Mouse (Mus musculus) myocyte (in vitro differentiated cells): Measurements from ENCODE around the gene Atg2a. TPM values are rescaled to one million over a fixed set of nuclear protein-coding genes. Genes with fewer than 3 reads are reported as not detected.
A peak's percentile ranks its signal among the peaks of the same experiment; 100 is the strongest.

Experiments
- H3K27me3 ChIP-seq: one replicate; pipeline ENCODE4 v1.6.1; 2011; ENCODE audit not compliant: control insufficient read depth, insufficient read depth, insufficient read length
- H3K36me3 ChIP-seq: one replicate; pipeline ENCODE4 v1.6.1; 2011; ENCODE audit not compliant: control insufficient read depth, insufficient read depth
- H3K4me2 ChIP-seq: one replicate; pipeline ENCODE4 v1.6.1; 2011; ENCODE audit warnings: low read depth, control low read depth
- H3K4me3 ChIP-seq: one replicate; pipeline ENCODE4 v1.5.1; 2011; ENCODE audit warnings: mild to moderate bottlenecking, control low read depth, moderate library complexity
- H3K79me2 ChIP-seq: one replicate; pipeline ENCODE4 v1.6.1; 2011; ENCODE audit not compliant: control insufficient read depth, insufficient read depth
- H3ac ChIP-seq: one replicate; pipeline ENCODE4 v1.6.1; 2011; ENCODE audit not compliant: control insufficient read depth, insufficient read length
- CEBPB ChIP-seq: IDR thresholded peaks from 2 replicates; pipeline ENCODE4 v1.6.1; 2011; ENCODE audit warnings: mild to moderate bottlenecking, moderate library complexity; ENCODE audit not compliant: poor library complexity, insufficient read depth, severe bottlenecking
- E2F4 ChIP-seq: IDR thresholded peaks from one replicate; pipeline ENCODE4 v1.6.1; 2011; ENCODE audit warnings: mild to moderate bottlenecking, control low read depth, moderate library complexity; ENCODE audit not compliant: insufficient read depth
- MAX ChIP-seq: IDR thresholded peaks from one replicate; pipeline ENCODE4 v1.6.1; 2011; ENCODE audit warnings: low read depth, mild to moderate bottlenecking, control low read depth
- MYOD1 ChIP-seq, 3 experiments: IDR thresholded peaks; one replicate each; pipeline ENCODE4 v1.6.1; 2011; ENCODE audit warnings: control low read depth in 2 of 3, low read depth in 2 of 3, mild to moderate bottlenecking in 2 of 3, moderate library complexity in 1 of 3; ENCODE audit not compliant: insufficient read length in 2 of 3, control insufficient read depth in 1 of 3
- MYOG ChIP-seq, 3 experiments: IDR thresholded peaks; one replicate each; pipeline ENCODE4 v1.6.1; 2011; ENCODE audit warnings: control low read depth in 2 of 3, low read depth in 2 of 3, mild to moderate bottlenecking in 2 of 3; ENCODE audit not compliant: insufficient read length in 2 of 3, control insufficient read depth in 1 of 3, insufficient read depth in 1 of 3
- POLR2A ChIP-seq: IDR thresholded peaks from one replicate; pipeline ENCODE4 v1.6.1; 2011; ENCODE audit warnings: low read depth, mild to moderate bottlenecking, control low read depth, moderate library complexity; ENCODE audit not compliant: insufficient read length
- POLR2AphosphoS2 ChIP-seq: IDR thresholded peaks from one replicate; pipeline ENCODE4 v1.6.1; 2011; ENCODE audit warnings: low read depth, control low read depth; ENCODE audit not compliant: insufficient read length
- REST ChIP-seq: IDR thresholded peaks from one replicate; pipeline ENCODE4 v1.6.1; 2011; ENCODE audit warnings: mild to moderate bottlenecking, control low read depth, moderate library complexity; ENCODE audit not compliant: insufficient read depth, insufficient read length
- SRF ChIP-seq: IDR thresholded peaks from one replicate; pipeline ENCODE4 v1.6.1; 2011; ENCODE audit warnings: low read depth; ENCODE audit not compliant: control insufficient read depth, insufficient read length
- TCF12 ChIP-seq: IDR thresholded peaks from one replicate; pipeline ENCODE4 v1.6.1; 2011; ENCODE audit warnings: mild to moderate bottlenecking, control low read depth; ENCODE audit not compliant: poor library complexity, insufficient read depth, severe bottlenecking
- TCF3 ChIP-seq: IDR thresholded peaks from one replicate; pipeline ENCODE4 v1.6.1; 2011; ENCODE audit warnings: low read depth, control low read depth; ENCODE audit not compliant: insufficient read length
- USF1 ChIP-seq: IDR thresholded peaks from one replicate; pipeline ENCODE4 v1.6.1; 2011; ENCODE audit warnings: low read depth, mild to moderate bottlenecking, control low read depth, moderate library complexity
- polyA plus RNA-seq: library from polyadenylated mRNA; unstranded; fragments of >200 nt; fragmentation: generic; extraction: Trizol; gene quantifications from one replicate; pipeline ENCODE4 v1.2.1, GENCODE M21; 2012; ENCODE audit warnings: missing spikeins

Gene Atg2a
- polyA plus RNA-seq, 1 experiment = 15.2 TPM

DNA sequence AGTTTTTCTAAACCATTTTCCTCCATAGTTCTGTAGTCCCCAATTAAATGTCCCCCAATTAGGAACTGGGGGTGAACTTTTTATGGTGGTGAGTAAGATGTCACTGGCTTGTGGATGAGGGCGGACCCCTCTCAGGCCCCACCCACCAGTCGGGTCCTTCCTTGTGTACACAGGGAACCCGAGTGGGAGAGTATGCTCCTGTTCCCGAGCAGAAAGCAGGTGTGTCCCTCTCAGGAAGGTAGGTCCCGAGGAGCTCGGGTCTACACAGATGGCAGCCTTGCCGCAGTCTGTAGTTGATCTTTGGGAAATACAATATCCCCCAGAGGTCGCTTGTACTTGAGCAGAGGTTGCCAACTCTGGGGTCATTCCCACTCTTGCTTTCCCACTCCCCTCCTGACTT, 43.8 kb downstream of the Atg2a start:
- TF ChIP-seq POLR2A (no peak), SRF (no peak), REST (no peak), CEBPB (no peak), TCF3 (no peak), USF1 (no peak), POLR2AphosphoS2 (no peak), MAX (no peak), E2F4 (no peak), MYOD1 (IDR thresholded peaks at IDR 0.05; ENCODE audit: control insufficient read depth in 1 of 3, insufficient read length in 2 of 3, low read depth in 2 of 3) (no peak), MYOG (IDR thresholded peaks at IDR 0.05; ENCODE audit: control insufficient read depth in 1 of 3, insufficient read depth in 1 of 3, insufficient read length in 2 of 3, low read depth in 2 of 3) (no peak), TCF12 (no peak)
- H3K27me3 ChIP-seq = no peaks in the 10 kb centered on the region
- H3K4me2 ChIP-seq = no peak overlapping the region
- peaks cover 48% of the 10 kb centered on the region for H3K36me3 ChIP-seq
- H3ac ChIP-seq = no peak overlapping the region
- no peak overlapping the region for H3K4me3 ChIP-seq
- H3K79me2 ChIP-seq = peaks cover 92% of the 10 kb centered on the region

DNA sequence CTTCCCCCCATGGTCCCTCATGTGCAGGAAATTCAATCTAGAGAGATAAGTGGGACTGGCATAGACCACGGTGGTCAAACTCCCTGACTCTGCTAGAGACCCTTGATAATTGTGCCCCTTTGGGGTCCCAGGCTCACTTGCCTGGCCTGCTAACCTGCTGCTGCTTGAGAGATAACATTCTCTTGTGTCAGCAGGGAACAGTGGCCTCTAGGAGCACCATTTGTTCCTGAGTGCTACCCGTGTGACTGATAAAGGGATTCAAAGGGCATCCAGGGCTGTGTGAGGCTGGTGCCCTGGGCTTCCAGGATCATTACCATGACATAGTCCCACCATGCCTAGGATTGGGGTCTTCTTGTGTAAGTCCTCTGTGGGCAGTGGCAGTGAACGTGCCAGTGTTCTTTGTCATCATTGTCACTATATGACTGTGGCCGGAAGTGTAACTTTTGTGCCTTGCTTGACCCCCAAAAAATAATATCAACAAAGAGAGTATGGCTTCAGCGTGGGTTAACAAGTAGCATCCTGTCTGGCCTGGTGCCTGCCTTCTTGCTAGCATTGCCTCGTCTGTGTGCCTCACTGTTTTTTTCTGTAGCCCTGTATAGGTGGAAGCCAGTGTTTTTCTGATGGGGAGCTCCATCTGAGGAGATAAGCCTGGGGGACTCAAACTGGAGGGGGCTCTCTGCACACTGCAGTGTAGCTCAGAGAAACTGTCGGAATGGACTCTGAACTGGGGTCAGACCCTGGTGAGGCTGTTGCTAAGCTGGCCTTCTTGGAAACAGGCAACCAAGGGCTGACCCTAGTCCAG, 44.4 kb downstream of the Atg2a start:
- Histone ChIP-seq H3K36me3 (peaks cover 42% of the 10 kb centered on the region), H3K4me2 (no peak overlapping the region), H3K4me3 (no peak overlapping the region), H3K27me3 (no peaks in the 10 kb centered on the region), H3ac (no peak overlapping the region), H3K79me2 (peaks cover 88% of the 10 kb centered on the region)
- TF ChIP-seq POLR2AphosphoS2 = peak; percentile 36
- no peak for TF ChIP-seq USF1
- TF ChIP-seq MYOG (IDR thresholded peaks at IDR 0.05; ENCODE audit: control insufficient read depth in 1 of 3, insufficient read depth in 1 of 3, insufficient read length in 2 of 3, low read depth in 2 of 3) = peak in 1 of 3 experiments; percentile 7

DNA sequence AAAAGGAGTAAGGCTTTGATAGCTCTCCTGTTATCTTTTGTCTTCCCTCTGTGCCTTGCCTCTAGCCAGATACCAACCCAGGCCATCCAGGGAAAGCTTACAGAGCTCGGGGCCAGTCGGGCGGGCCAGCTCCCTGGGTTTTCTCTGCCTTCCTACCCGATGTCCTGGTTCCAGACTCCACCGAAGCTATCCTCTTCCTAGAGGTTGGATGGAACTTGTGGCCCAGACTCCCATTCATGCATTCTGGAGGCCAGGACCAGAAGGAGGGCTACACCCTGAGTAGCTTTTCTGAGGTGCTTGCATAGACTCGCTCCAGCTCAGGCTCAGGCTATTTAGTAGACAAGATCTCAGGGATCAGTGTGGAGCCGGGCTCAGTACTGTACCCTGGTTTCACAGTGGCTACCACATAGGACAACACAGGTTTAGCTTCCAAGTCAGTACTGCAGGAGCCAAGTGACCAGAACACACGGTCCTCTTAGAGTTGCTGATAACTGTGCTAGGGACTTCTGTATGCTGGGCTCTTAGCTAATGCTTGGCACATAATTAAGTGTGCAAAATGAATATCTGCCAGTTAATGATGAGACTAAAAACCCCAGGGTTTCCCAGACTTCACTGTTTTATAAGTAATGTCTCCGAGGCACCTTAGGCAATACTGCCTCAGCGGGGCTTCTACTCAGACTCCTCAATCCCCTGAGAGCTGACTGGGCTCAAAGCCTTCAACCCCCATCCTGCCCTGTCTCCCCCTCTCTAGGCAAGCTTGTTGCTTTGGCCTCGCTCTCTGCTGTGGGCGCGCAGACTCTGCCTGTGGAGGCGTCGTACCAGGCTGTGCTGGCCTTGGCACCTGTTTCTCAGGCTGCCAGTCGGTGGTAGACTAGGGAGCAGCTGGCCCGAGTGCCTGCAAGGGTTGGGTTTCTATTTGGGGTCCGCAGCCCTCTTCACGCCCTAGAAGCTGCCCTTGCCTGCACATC, 45.2 kb downstream of the Atg2a start:
- Histone ChIP-seq H3K27me3 (no peaks in the 10 kb centered on the region), H3K4me2 (peak overlapping the region; percentile 26), H3K4me3 (no peak overlapping the region), H3K36me3 (peaks cover 36% of the 10 kb centered on the region), H3ac (no peak overlapping the region), H3K79me2 (peaks cover 86% of the 10 kb centered on the region)
- TF ChIP-seq POLR2AphosphoS2 = no peak
- peak; percentile 45 to 99 (median 98) for TF ChIP-seq MYOD1 (IDR thresholded peaks at IDR 0.05; ENCODE audit: control insufficient read depth in 1 of 3, insufficient read length in 2 of 3, low read depth in 2 of 3)
- peak; percentile 24 for TF ChIP-seq POLR2A
- peak; percentile 84 for TF ChIP-seq TCF12
- TF ChIP-seq TCF3 = peak; percentile 92
- TF ChIP-seq MYOG (IDR thresholded peaks at IDR 0.05; ENCODE audit: control insufficient read depth in 1 of 3, insufficient read depth in 1 of 3, insufficient read length in 2 of 3, low read depth in 2 of 3) = peak; percentile 86 to 99 (median 99)

DNA sequence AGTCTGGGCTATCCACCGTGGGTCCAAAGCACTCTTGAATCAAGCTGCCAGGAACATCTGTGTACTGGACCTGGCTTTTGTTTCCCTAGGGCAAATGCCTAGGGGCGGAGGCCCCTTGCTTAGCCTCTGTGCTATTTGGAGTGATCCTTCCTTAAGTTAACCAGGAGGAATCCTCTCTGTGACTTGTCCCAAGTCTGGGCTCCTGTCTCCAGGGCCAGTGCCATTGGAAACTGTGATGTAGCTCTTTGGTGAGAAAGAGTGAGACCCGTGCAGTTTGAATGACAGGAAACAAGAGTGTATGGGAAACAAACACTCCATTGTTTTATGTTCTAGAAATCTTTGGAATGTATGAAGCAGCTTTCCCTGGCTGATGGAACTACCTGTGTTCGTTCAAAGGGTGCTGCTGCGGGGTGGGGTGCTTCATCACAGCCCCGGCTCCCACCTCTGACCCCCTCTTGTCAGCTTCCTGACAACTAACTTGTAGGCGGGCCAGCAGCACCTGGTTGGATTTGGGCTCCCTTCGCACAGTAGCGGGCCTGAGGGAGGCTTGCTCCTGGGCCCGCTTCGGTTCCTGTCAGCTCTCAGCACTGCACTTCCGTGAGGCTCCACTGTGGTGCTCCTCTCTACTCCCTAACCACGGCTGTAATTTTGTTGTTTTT, 46.9 kb downstream of the Atg2a start:
- Histone ChIP-seq H3K36me3 (peaks cover 22% of the 10 kb centered on the region), H3K79me2 (peaks cover 83% of the 10 kb centered on the region), H3K27me3 (no peaks in the 10 kb centered on the region), H3ac (no peak overlapping the region), H3K4me2 (peak overlapping the region; percentile 8), H3K4me3 (no peak overlapping the region)
- TF ChIP-seq SRF = no peak
- no peak for TF ChIP-seq USF1
- TF ChIP-seq MYOG (IDR thresholded peaks at IDR 0.05; ENCODE audit: control insufficient read depth in 1 of 3, insufficient read depth in 1 of 3, insufficient read length in 2 of 3, low read depth in 2 of 3) = no peak
- no peak for TF ChIP-seq MYOD1 (IDR thresholded peaks at IDR 0.05; ENCODE audit: control insufficient read depth in 1 of 3, insufficient read length in 2 of 3, low read depth in 2 of 3)
- no peak for TF ChIP-seq MAX
- no peak for TF ChIP-seq POLR2A
- TF ChIP-seq REST = no peak
- no peak for TF ChIP-seq E2F4
- no peak for TF ChIP-seq TCF12
- TF ChIP-seq POLR2AphosphoS2 = no peak
- no peak for TF ChIP-seq TCF3
- TF ChIP-seq CEBPB = no peak
